Mouse (Mus musculus) thymus, postnatal 14 days (tissue): ENCODE data around the gene Trim15.

ENCODE experiments used
- DNase-seq: peaks from one replicate; pipeline ENCODE4 v3.0.0; 2021

Trim15 gene

DNA sequence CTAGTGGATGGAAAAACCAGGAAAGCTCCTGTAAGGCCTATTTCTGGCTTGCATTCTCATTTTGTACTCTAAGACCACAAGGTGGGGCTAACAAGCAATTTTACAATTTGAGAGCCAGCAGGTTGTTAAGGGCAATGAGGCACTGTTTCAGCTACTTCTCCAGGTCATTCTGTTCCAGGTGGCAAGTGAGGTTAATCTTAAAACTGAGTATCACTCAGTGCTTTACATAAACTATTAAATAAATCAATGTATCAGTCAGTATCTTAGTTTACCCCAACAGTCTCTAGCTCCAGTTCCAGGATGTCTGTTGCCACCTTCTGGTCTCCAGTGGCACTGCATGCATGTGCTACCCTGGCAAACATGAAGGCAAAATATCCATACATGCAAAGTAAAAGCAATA is 43.0 kb downstream of the Trim15 start:
- peak; percentile 70 for DNase-seq

DNA sequence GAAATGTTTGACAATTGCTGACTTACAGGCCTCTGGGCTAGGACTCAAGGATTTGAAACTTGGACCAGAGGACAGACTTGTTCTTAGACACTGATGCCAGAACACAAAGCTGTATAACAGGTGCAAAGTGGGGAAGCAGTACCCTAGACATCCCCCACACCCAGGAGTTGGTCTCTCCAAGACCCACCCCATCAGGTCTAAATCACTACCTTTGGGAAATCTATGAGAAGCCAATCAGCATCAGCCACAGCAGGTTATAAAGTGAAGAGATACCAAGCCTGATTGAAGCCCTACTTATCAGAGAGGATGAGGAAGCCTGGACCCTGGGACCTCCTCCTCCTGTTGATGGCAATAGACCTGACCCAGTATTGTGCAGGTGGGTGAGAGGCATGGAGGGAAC is 55.1 kb downstream of the Trim15 start, which contains the start of gene H2-M10.6:
H2-M10.6 (plus strand) TSS at position 301 of the 400 bp plus-strand sequence.
- no peak for DNase-seq
